Mouse (Mus musculus) myocyte (in vitro differentiated cells): ENCODE data around the gene Lsm2. TPM values are rescaled to one million over a fixed set of nuclear protein-coding genes. Genes with fewer than 3 reads are reported as not detected.
"Not testable (repeated sequence)": the region's sequence is repeated elsewhere in the genome, so short reads cannot be mapped to it uniquely, and the experiment has no call there.

Experiments
- H3K27me3 ChIP-seq: one replicate; pipeline ENCODE4 v1.6.1; 2011; ENCODE audit not compliant: control insufficient read depth, insufficient read depth, insufficient read length
- H3K36me3 ChIP-seq: one replicate; pipeline ENCODE4 v1.6.1; 2011; ENCODE audit not compliant: control insufficient read depth, insufficient read depth
- H3K4me2 ChIP-seq: one replicate; pipeline ENCODE4 v1.6.1; 2011; ENCODE audit warnings: low read depth, control low read depth
- H3K4me3 ChIP-seq: one replicate; pipeline ENCODE4 v1.5.1; 2011; ENCODE audit warnings: mild to moderate bottlenecking, control low read depth, moderate library complexity
- H3K79me2 ChIP-seq: one replicate; pipeline ENCODE4 v1.6.1; 2011; ENCODE audit not compliant: control insufficient read depth, insufficient read depth
- H3ac ChIP-seq: one replicate; pipeline ENCODE4 v1.6.1; 2011; ENCODE audit not compliant: control insufficient read depth, insufficient read length
- CEBPB ChIP-seq: IDR thresholded peaks from 2 replicates; pipeline ENCODE4 v1.6.1; 2011; ENCODE audit warnings: mild to moderate bottlenecking, moderate library complexity; ENCODE audit not compliant: poor library complexity, insufficient read depth, severe bottlenecking
- E2F4 ChIP-seq: IDR thresholded peaks from one replicate; pipeline ENCODE4 v1.6.1; 2011; ENCODE audit warnings: mild to moderate bottlenecking, control low read depth, moderate library complexity; ENCODE audit not compliant: insufficient read depth
- MAX ChIP-seq: IDR thresholded peaks from one replicate; pipeline ENCODE4 v1.6.1; 2011; ENCODE audit warnings: low read depth, mild to moderate bottlenecking, control low read depth
- MYOD1 ChIP-seq, 3 experiments: IDR thresholded peaks; one replicate each; pipeline ENCODE4 v1.6.1; 2011; ENCODE audit warnings: control low read depth in 2 of 3, low read depth in 2 of 3, mild to moderate bottlenecking in 2 of 3, moderate library complexity in 1 of 3; ENCODE audit not compliant: insufficient read length in 2 of 3, control insufficient read depth in 1 of 3
- MYOG ChIP-seq, 3 experiments: IDR thresholded peaks; one replicate each; pipeline ENCODE4 v1.6.1; 2011; ENCODE audit warnings: control low read depth in 2 of 3, low read depth in 2 of 3, mild to moderate bottlenecking in 2 of 3; ENCODE audit not compliant: insufficient read length in 2 of 3, control insufficient read depth in 1 of 3, insufficient read depth in 1 of 3
- POLR2A ChIP-seq: IDR thresholded peaks from one replicate; pipeline ENCODE4 v1.6.1; 2011; ENCODE audit warnings: low read depth, mild to moderate bottlenecking, control low read depth, moderate library complexity; ENCODE audit not compliant: insufficient read length
- POLR2AphosphoS2 ChIP-seq: IDR thresholded peaks from one replicate; pipeline ENCODE4 v1.6.1; 2011; ENCODE audit warnings: low read depth, control low read depth; ENCODE audit not compliant: insufficient read length
- REST ChIP-seq: IDR thresholded peaks from one replicate; pipeline ENCODE4 v1.6.1; 2011; ENCODE audit warnings: mild to moderate bottlenecking, control low read depth, moderate library complexity; ENCODE audit not compliant: insufficient read depth, insufficient read length
- SRF ChIP-seq: IDR thresholded peaks from one replicate; pipeline ENCODE4 v1.6.1; 2011; ENCODE audit warnings: low read depth; ENCODE audit not compliant: control insufficient read depth, insufficient read length
- TCF12 ChIP-seq: IDR thresholded peaks from one replicate; pipeline ENCODE4 v1.6.1; 2011; ENCODE audit warnings: mild to moderate bottlenecking, control low read depth; ENCODE audit not compliant: poor library complexity, insufficient read depth, severe bottlenecking
- TCF3 ChIP-seq: IDR thresholded peaks from one replicate; pipeline ENCODE4 v1.6.1; 2011; ENCODE audit warnings: low read depth, control low read depth; ENCODE audit not compliant: insufficient read length
- USF1 ChIP-seq: IDR thresholded peaks from one replicate; pipeline ENCODE4 v1.6.1; 2011; ENCODE audit warnings: low read depth, mild to moderate bottlenecking, control low read depth, moderate library complexity
- polyA plus RNA-seq: library from polyadenylated mRNA; unstranded; fragments of >200 nt; fragmentation: generic; extraction: Trizol; gene quantifications from one replicate; pipeline ENCODE4 v1.2.1, GENCODE M21; 2012; ENCODE audit warnings: missing spikeins

Lsm2 gene
- polyA plus RNA-seq, 1 experiment, result 52.3 TPM

GRCm38 (mm10) chr17:34996411-34997141 lies 14.9 kb downstream of the Lsm2 start:
- no peak overlapping the region for H3ac ChIP-seq
- H3K4me3 ChIP-seq, result no peak overlapping the region
- peaks cover 14% of the 10 kb centered on the region for H3K36me3 ChIP-seq
- no peaks in the 10 kb centered on the region for H3K27me3 ChIP-seq
- peaks cover 32% of the 10 kb centered on the region for H3K79me2 ChIP-seq
- no peak for TF ChIP-seq REST
- TF ChIP-seq SRF, result no peak
- no peak for TF ChIP-seq CEBPB
- TF ChIP-seq MAX, result no peak
- TF ChIP-seq POLR2AphosphoS2, result no peak
- no peak for TF ChIP-seq POLR2A
- no peak for TF ChIP-seq E2F4
- TF ChIP-seq MYOD1 (IDR thresholded peaks at IDR 0.05; ENCODE audit: control insufficient read depth in 1 of 3, insufficient read length in 2 of 3, low read depth in 2 of 3), result no peak
- no peak for TF ChIP-seq TCF12
- TF ChIP-seq USF1, result no peak
- TF ChIP-seq TCF3, result no peak
- TF ChIP-seq MYOG (IDR thresholded peaks at IDR 0.05; ENCODE audit: control insufficient read depth in 1 of 3, insufficient read depth in 1 of 3, insufficient read length in 2 of 3, low read depth in 2 of 3), result no peak
- H3K4me2 ChIP-seq, result peak overlapping the region; percentile 79

GRCm38 (mm10) chr17:34997142-34997483 lies 15.5 kb downstream of the Lsm2 start:
- peak overlapping the region; percentile 79 for H3K4me2 ChIP-seq
- peaks cover 38% of the 10 kb centered on the region for H3K79me2 ChIP-seq
- H3K4me3 ChIP-seq, result no peak overlapping the region
- no peak overlapping the region for H3ac ChIP-seq
- TF ChIP-seq USF1 (no peak), CEBPB (no peak), MAX (no peak), TCF12 (no peak), POLR2A (no peak), POLR2AphosphoS2 (no peak), E2F4 (no peak), MYOG (IDR thresholded peaks at IDR 0.05; ENCODE audit: control insufficient read depth in 1 of 3, insufficient read depth in 1 of 3, insufficient read length in 2 of 3, low read depth in 2 of 3) (no peak), REST (no peak), SRF (no peak), MYOD1 (IDR thresholded peaks at IDR 0.05; ENCODE audit: control insufficient read depth in 1 of 3, insufficient read length in 2 of 3, low read depth in 2 of 3) (no peak)
- peaks cover 14% of the 10 kb centered on the region for H3K36me3 ChIP-seq
- H3K27me3 ChIP-seq, result no peaks in the 10 kb centered on the region

GRCm38 (mm10) chr17:34998526-34999430 lies 17.1 kb downstream of the Lsm2 start:
- Histone ChIP-seq H3K36me3 (peaks cover 11% of the 10 kb centered on the region), H3K79me2 (peaks cover 54% of the 10 kb centered on the region), H3ac (no peak overlapping the region), H3K4me3 (peak overlapping the region; percentile 98), H3K4me2 (peak overlapping the region; percentile 79), H3K27me3 (no peaks in the 10 kb centered on the region)
- TF ChIP-seq MYOD1 (IDR thresholded peaks at IDR 0.05; ENCODE audit: control insufficient read depth in 1 of 3, insufficient read length in 2 of 3, low read depth in 2 of 3), result no peak
- no peak for TF ChIP-seq POLR2A
- no peak for TF ChIP-seq REST
- TF ChIP-seq USF1, result no peak
- TF ChIP-seq MAX, result no peak
- TF ChIP-seq MYOG (IDR thresholded peaks at IDR 0.05; ENCODE audit: control insufficient read depth in 1 of 3, insufficient read depth in 1 of 3, insufficient read length in 2 of 3, low read depth in 2 of 3), result no peak
- TF ChIP-seq SRF, result no peak
- no peak for TF ChIP-seq E2F4
- TF ChIP-seq TCF12, result no peak
- TF ChIP-seq POLR2AphosphoS2, result no peak
- no peak for TF ChIP-seq TCF3
- no peak for TF ChIP-seq CEBPB

- Histone ChIP-seq H3K36me3 (peaks cover 14% of the 10 kb centered on the region), H3K4me2 (peak overlapping the region; percentile 79), H3K79me2 (peaks cover 67% of the 10 kb centered on the region), H3ac (peak overlapping the region; percentile 92), H3K4me3 (peak overlapping the region; percentile 98)
- not testable (repeated sequence) for H3K27me3 ChIP-seq
- TF ChIP-seq POLR2A, result peak; percentile 33
- TF ChIP-seq USF1, result peak; percentile 42
Measured at GRCm38 (mm10) chr17:34999871-35000716, 18.4 kb downstream of the Lsm2 start.
